Mouse (Mus musculus): ENCODE results near the gene St7l. TPM values are rescaled to one million over a fixed set of nuclear protein-coding genes. Genes with fewer than 3 reads are reported as not detected.

St7l gene
- polyA plus RNA-seq (2014; fragmentation: Illumina TruSeq; extraction: RNeasy Lipid Tissue Mini Kit (QIAGEN cat#74804); ENCODE audit: low replicate concordance): 73.0 TPM

DNA sequence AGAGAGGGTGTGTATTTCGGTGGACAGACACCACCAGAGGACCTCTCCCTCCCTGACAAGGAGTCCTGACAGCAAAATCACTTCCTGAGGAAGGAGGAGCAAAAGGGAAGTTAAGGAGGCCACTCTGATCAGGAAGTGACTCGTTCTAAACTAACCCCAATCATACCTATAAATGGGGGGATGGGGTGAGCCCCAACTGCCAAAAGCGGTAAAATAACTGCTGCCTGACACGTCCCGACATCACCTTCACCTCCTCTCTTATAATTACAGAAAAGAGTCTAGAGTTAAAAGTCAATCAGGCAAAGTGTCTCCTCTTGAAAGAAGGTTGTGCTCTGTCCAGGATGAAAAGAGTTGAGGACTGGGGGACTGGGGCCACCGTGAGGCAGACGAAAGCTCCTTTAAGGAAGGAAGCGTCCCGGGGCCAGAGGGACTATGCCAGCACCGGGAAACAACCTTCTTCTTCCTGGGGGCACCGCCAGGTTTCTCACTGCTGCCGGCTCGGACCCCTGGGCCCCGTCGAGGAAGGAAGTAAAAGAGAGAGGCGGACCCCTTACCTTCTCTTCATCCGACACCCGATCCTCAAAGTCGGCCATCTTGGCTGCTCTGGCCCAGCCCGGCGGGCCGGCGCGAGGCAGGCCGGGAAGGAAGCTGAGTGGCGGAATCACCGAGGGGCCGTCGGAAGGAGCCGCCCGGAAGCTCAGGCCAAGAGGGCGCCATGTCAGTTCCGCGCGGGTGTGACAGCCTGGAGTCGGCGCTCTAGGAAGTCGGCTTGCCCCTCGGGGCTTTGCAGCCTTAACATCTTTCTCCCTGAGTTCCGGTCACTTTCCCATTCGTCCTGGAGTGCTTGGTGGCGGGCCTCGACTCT lies at the start of gene St7l, which contains the start of gene Capza1:
TSS of gene St7l (plus strand) at position 220 of the 865 bp plus-strand sequence.
TSS of gene Capza1 (minus strand) at position 720 of the 865 bp plus-strand sequence.

DNA sequence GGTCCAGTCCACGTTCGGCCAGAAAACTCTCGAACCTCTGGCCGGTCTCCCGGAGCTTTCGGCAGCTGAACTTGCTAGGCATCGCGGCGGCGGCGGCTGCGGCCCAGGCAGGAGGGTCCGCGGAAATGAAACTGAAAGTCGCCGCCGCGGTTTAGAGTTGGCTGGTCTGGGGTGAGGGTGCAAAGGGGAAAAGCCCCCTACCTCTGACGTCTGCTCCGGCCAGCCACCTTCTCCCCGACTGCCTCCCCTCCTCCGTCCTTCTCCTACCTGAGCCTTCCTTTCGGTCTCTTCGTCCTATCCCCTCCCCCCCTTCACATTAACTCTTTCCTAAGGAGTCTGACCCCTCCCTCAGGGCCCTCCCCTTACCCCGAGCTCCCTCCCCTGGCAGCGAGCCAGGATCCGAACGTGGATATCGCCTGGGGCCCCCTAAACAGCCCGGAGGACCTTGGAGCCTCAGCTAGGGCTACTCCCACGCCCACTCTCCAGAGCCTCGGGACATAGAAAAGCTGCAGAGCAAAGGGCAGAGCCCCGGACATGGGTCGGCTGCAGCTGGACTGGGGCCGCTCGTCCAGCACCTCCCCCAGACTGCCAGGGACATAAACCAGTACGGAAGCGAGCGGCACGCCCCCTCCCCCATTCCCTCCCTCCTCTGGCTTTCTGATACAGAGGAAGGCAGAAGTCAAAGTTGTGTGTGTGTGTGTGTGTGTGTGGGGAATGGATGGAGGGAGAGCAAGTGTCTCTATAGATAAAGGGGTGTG lies 45.6 kb upstream of the St7l start, which contains the start of gene Mov10:
TSS of gene Mov10 (minus strand) at position 573 of the 758 bp plus-strand sequence.

DNA sequence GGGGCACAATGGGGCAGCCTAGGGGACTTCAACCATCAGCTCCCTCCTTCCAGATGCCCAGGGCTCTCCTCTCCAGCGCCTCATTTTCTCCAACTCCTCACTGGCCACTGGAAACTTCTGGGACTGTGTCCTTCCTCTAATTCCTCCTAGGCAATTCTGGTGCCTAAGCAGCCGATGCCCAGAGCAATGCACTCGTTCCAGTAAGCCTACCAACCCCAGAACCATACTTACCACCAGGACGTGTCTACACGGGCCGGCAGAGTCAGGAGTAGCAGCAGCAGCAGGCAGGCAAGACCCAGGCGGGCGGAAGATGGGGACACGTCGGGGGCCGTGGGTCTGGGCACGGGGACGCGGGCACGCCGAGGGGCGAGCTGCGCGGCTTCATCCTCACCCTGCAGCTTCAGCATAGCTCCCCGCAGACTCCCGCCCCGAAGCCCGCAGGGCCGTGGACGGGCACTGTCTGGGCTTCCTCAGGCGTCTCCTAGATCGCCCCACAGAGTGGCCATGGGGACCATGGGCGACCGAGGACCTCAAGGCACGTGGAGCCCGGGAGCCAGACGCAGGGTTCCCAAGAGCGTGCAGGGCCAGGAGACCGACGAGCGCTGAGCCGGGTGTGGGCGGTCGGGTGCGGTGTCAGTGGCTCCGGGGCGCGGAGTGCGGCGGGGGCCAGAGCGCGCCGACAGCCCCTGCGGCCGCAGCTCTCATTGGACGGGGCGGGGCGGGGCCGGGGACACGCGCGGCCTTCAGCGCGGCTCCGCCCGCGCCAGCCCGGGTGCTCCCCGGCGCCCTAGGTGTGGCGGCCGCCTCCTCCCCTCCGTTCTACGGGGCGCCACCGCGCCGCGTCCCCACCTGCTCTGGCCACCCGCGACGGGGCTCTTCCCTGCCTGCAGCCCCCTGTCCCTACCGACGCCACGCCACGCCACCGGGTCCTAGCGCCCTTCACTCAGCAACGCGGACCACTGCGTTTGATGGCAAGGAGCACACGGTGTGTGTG lies 97.6 kb downstream of the St7l start, which contains the start of gene Wnt2b:
TSS of gene Wnt2b (minus strand) at position 856 of the 994 bp plus-strand sequence.

Other genes starting within 250 kb of the St7l start
- 93.1 TPM for gene Slc16a1, start 225.3 kb upstream of the St7l start, polyA plus RNA-seq (2014; fragmentation: Illumina TruSeq; extraction: RNeasy Lipid Tissue Mini Kit (QIAGEN cat#74804); ENCODE audit: low replicate concordance)
- 1.3 TPM for gene Ppm1j, start 82.9 kb upstream of the St7l start, polyA plus RNA-seq (2014; fragmentation: Illumina TruSeq; extraction: RNeasy Lipid Tissue Mini Kit (QIAGEN cat#74804); ENCODE audit: low replicate concordance)
- gene Fam19a3, start 82.2 kb upstream of the St7l start, polyA plus RNA-seq (2014; fragmentation: Illumina TruSeq; extraction: RNeasy Lipid Tissue Mini Kit (QIAGEN cat#74804); ENCODE audit: low replicate concordance): 0.48 TPM
- 25.6 TPM for gene Rhoc, start 75.6 kb upstream of the St7l start, polyA plus RNA-seq (2014; fragmentation: Illumina TruSeq; extraction: RNeasy Lipid Tissue Mini Kit (QIAGEN cat#74804); ENCODE audit: low replicate concordance)
- gene Mov10, start 45.4 kb upstream of the St7l start, polyA plus RNA-seq (2014; fragmentation: Illumina TruSeq; extraction: RNeasy Lipid Tissue Mini Kit (QIAGEN cat#74804); ENCODE audit: low replicate concordance): 1.2 TPM
- 312 TPM for gene Capza1, start 500 bp downstream of the St7l start, polyA plus RNA-seq (2014; fragmentation: Illumina TruSeq; extraction: RNeasy Lipid Tissue Mini Kit (QIAGEN cat#74804); ENCODE audit: low replicate concordance)
- gene Wnt2b, start 97.9 kb downstream of the St7l start, polyA plus RNA-seq (2014; fragmentation: Illumina TruSeq; extraction: RNeasy Lipid Tissue Mini Kit (QIAGEN cat#74804); ENCODE audit: low replicate concordance): 4.4 TPM
- gene Cttnbp2nl, start 189.1 kb downstream of the St7l start, polyA plus RNA-seq (2014; fragmentation: Illumina TruSeq; extraction: RNeasy Lipid Tissue Mini Kit (QIAGEN cat#74804); ENCODE audit: low replicate concordance): 19.8 TPM
- not detected for gene 4930564D02Rik, start 202.8 kb downstream of the St7l start, polyA plus RNA-seq (2014; fragmentation: Illumina TruSeq; extraction: RNeasy Lipid Tissue Mini Kit (QIAGEN cat#74804); ENCODE audit: low replicate concordance)